Mouse (Mus musculus) ovary, postnatal 36 days (tissue): Measurements from ENCODE around the gene Ap1m2.
"Not testable (repeated sequence)": the region's sequence is repeated elsewhere in the genome, so short reads cannot be mapped to it uniquely, and the experiment has no call there.

ENCODE experiments used
- DNase-seq: peaks from one replicate; pipeline ENCODE4 v3.0.0; 2022; ENCODE audit warnings: low spot score, mixed read lengths

Ap1m2 gene

GRCm38 (mm10) chr9:21260491-21261040 is 51.6 kb downstream of the Ap1m2 start:
- no peak for DNase-seq

- not testable (repeated sequence) for DNase-seq
These were observed 55.8 kb downstream of the Ap1m2 start for GRCm38 (mm10) chr9:21256349-21256748.

GRCm38 (mm10) chr9:21254690-21255089 is 57.4 kb downstream of the Ap1m2 start:
- DNase-seq: no peak

GRCm38 (mm10) chr9:21251116-21251735 is 60.9 kb downstream of the Ap1m2 start:
- DNase-seq: no peak

- DNase-seq: no peak
These were observed 61.6 kb downstream of the Ap1m2 start for GRCm38 (mm10) chr9:21250509-21250908.

GRCm38 (mm10) chr9:21249629-21250508 is 62.3 kb downstream of the Ap1m2 start:
- no peak for DNase-seq

- peak; percentile 46 for DNase-seq
These were observed 63.8 kb downstream of the Ap1m2 start, which contains the start of gene S1pr5 for GRCm38 (mm10) chr9:21248326-21248725. Gene S1pr5, minus strand, starts transcription at chr9:21248443.

GRCm38 (mm10) chr9:21246342-21246741 is 65.8 kb downstream of the Ap1m2 start:
- DNase-seq: no peak

GRCm38 (mm10) chr9:21245113-21245487 is 67.0 kb downstream of the Ap1m2 start:
- DNase-seq: no peak

- DNase-seq: no peak
These were observed 67.6 kb downstream of the Ap1m2 start for GRCm38 (mm10) chr9:21244428-21245112.
